9 mouse cellular contexts compared by ENCODE assay signal in genomic region chr4:134156744-134157143, GRCm38 (mm10). TPM values are rescaled to one million over a fixed set of nuclear protein-coding genes. Genes with fewer than 3 reads are reported as not detected.
DNase-seq lines count a peak whose midpoint lies in the region; ATAC-seq lines count a peak whose summit lies in the region.
"Had no signal": no experiment of that assay in that cellular context is flagged by ENCODE, and none has a peak within 500 bp of the region (broad histone marks: within the 10 kb centered on the region; RNA-seq: fewer than 3 reads in every experiment).

No protein-coding gene starts in this region.

- H3K9ac ChIP-seq in limb, embryonic 11.5 days (ENCODE audit: low read length): no peak overlapping the region
- H3K9ac ChIP-seq: limb, embryonic 15.5 days; neural tube, embryonic 13.5 days had no signal

- H3K9me3 ChIP-seq in limb, embryonic 11.5 days (ENCODE audit: control insufficient read depth, low read length): no peaks in the 10 kb centered on the region
- H3K9me3 ChIP-seq in limb, embryonic 10.5 days (replicated peaks): no peaks in the 10 kb centered on the region
- H3K9me3 ChIP-seq: limb, embryonic 15.5 days; neural tube, embryonic 13.5 days had no signal

- intact Hi-C loops in heart, postnatal 10 days (cut with DNase I): no loop called here

- ATAC-seq in limb, embryonic 11.5 days (ENCODE audit: insufficient number of reproducible peaks, low FRiP score, low TSS enrichment, low read depth): no peak

- 66% methylated on average over 8 of the region's 8 CpGs for WGBS in limb, embryonic 11.5 days
- 76% methylated on average over 8 of the region's 8 CpGs for WGBS in limb, embryonic 10.5 days

- no peak overlapping the region for H3K4me3 ChIP-seq in limb, embryonic 11.5 days (ENCODE audit: low read depth, low read length)
- H3K4me3 ChIP-seq in limb, embryonic 10.5 days: no peak overlapping the region
- H3K4me3 ChIP-seq: limb, embryonic 15.5 days; neural tube, embryonic 13.5 days had no signal

- H3K4me2 ChIP-seq in limb, embryonic 11.5 days (ENCODE audit: low read depth, severe bottlenecking): no peak overlapping the region
- H3K4me2 ChIP-seq: limb, embryonic 15.5 days; neural tube, embryonic 13.5 days had no signal

- no peaks in the 10 kb centered on the region for H3K27me3 ChIP-seq in limb, embryonic 11.5 days (ENCODE audit: control insufficient read depth, insufficient read depth, low read length)
- H3K27me3 ChIP-seq in limb, embryonic 10.5 days (ENCODE audit: low read depth, poor library complexity, severe bottlenecking): no peaks in the 10 kb centered on the region
- H3K27me3 ChIP-seq: limb, embryonic 15.5 days; neural tube, embryonic 13.5 days had no signal

- H3K27ac ChIP-seq in limb, embryonic 11.5 days (replicated peaks; ENCODE audit: low read depth, low read length): no peak overlapping the region
- no peak overlapping the region for H3K27ac ChIP-seq in limb, embryonic 10.5 days
- H3K27ac ChIP-seq: limb, embryonic 15.5 days; neural tube, embryonic 13.5 days had no signal

- DNase-seq in limb, embryonic 11.5 days (ENCODE audit: low spot score): peak; percentile 23
- DNase-seq in limb, embryonic 10.5 days (ENCODE audit: low spot score): no peak
- DNase-seq in fibroblast of lung, adult 2 months (ENCODE audit: low read depth): peak; percentile 79
- DNase-seq in heart, postnatal 10 days: peak; percentile 51 to 63
- peak; percentile 90 for DNase-seq in skeletal muscle tissue, adult 2 months (ENCODE audit: low read depth, low spot score)
- no peak for DNase-seq in Muller cell, postnatal 12 days (ENCODE audit: inconsistent ontology term)
- DNase-seq in thymus, postnatal 14 days: no peak

- H3K4me1 ChIP-seq in limb, embryonic 11.5 days (ENCODE audit: control insufficient read depth, insufficient read depth, low read length): no peaks in the 10 kb centered on the region
- peaks cover 5% of the 10 kb centered on the region for H3K4me1 ChIP-seq in limb, embryonic 10.5 days
- H3K4me1 ChIP-seq: limb, embryonic 15.5 days; neural tube, embryonic 13.5 days had no signal

- peaks cover 8% of the 10 kb centered on the region; the same call in 1 of the 2 replicates for H3K36me3 ChIP-seq in limb, embryonic 11.5 days (ENCODE audit: control insufficient read depth, insufficient read depth, low read length)
- H3K36me3 ChIP-seq in limb, embryonic 10.5 days: peaks cover 42% of the 10 kb centered on the region

RNA-seq across cellular contexts. Expression of gene Sh3bgrl3, which starts 28.2 kb away (rescaled TPM):
- polyA plus RNA-seq in limb, embryonic 11.5 days (2014; fragmentation: Nextera tagmentation; extraction: Ambion mirVana): 314 and 345 TPM in 2 replicates
- polyA plus RNA-seq in limb, embryonic 10.5 days (2016; fragmentation: Nextera tagmentation; extraction: Ambion mirVana): 280 and 308 TPM in 2 replicates
- 10 to 100 TPM; 69.9 to 74.6 TPM for total RNA-seq in heart, postnatal 10 days (2021)

RNA-seq across cellular contexts. Expression of gene Cep85, which starts 30.2 kb away (rescaled TPM):
- 26.6 and 33.8 TPM in 2 replicates for polyA plus RNA-seq in limb, embryonic 11.5 days (2014; fragmentation: Nextera tagmentation; extraction: Ambion mirVana)
- polyA plus RNA-seq in limb, embryonic 10.5 days (2016; fragmentation: Nextera tagmentation; extraction: Ambion mirVana): 27.1 and 29.1 TPM in 2 replicates
- total RNA-seq in heart, postnatal 10 days (2021): 10 to 100 TPM; 29.9 to 32.0 TPM

RNA-seq across cellular contexts. Expression of gene Gm7534, which starts 46.1 kb away (rescaled TPM):
- polyA plus RNA-seq in limb, embryonic 11.5 days (2014; fragmentation: Nextera tagmentation; extraction: Ambion mirVana): not detected in 2 replicates
- polyA plus RNA-seq in limb, embryonic 10.5 days (2016; fragmentation: Nextera tagmentation; extraction: Ambion mirVana): not detected in 2 replicates
- total RNA-seq in heart, postnatal 10 days (2021): not detected
- polyA plus RNA-seq: limb, embryonic 15.5 days; neural tube, embryonic 13.5 days had no signal

RNA-seq across cellular contexts. Expression of gene Ubxn11, which starts 54.4 kb away (rescaled TPM):
- polyA plus RNA-seq in limb, embryonic 11.5 days (2014; fragmentation: Nextera tagmentation; extraction: Ambion mirVana): 5.7 and 6.0 TPM in 2 replicates
- 5.1 and 6.5 TPM in 2 replicates for polyA plus RNA-seq in limb, embryonic 10.5 days (2016; fragmentation: Nextera tagmentation; extraction: Ambion mirVana)
- total RNA-seq in heart, postnatal 10 days (2021): 1 to 10 TPM; 2.0 to 2.3 TPM

Comparison
In these comparisons a context has a peak if more than half of its experiments do, and no peak if none do; other contexts are left out.
1. DNase-seq: peak in limb, embryonic 11.5 days (single experiment), fibroblast of lung, adult 2 months (single experiment), heart, postnatal 10 days (2 of 2) and skeletal muscle tissue, adult 2 months (single experiment); none in limb, embryonic 10.5 days (single experiment), Muller cell, postnatal 12 days (single experiment) and thymus, postnatal 14 days (single experiment).